Mouse (Mus musculus) heart, postnatal 0 days (tissue): ENCODE results near the gene Car1.
"Not testable (repeated sequence)": the region's sequence is repeated elsewhere in the genome, so short reads cannot be mapped to it uniquely, and the experiment has no call there.

Experiments used
- CTCF ChIP-seq: IDR thresholded peaks from 2 replicates; pipeline ENCODE4 v1.5.1; 2016; ENCODE audit warnings: antibody characterized with exemption, control low read depth, low read depth
- EP300 ChIP-seq: IDR thresholded peaks from 2 replicates; pipeline ENCODE4 v1.6.1; 2016; ENCODE audit warnings: antibody characterized with exemption, low read depth

GRCm38 (mm10) chr3:14725462-14725861 lies 82.7 kb downstream of the Car1 start:
- TF ChIP-seq CTCF, EP300: not testable (repeated sequence)
